Mouse (Mus musculus): ENCODE measurements around the gene Dnase1.

DNA sequence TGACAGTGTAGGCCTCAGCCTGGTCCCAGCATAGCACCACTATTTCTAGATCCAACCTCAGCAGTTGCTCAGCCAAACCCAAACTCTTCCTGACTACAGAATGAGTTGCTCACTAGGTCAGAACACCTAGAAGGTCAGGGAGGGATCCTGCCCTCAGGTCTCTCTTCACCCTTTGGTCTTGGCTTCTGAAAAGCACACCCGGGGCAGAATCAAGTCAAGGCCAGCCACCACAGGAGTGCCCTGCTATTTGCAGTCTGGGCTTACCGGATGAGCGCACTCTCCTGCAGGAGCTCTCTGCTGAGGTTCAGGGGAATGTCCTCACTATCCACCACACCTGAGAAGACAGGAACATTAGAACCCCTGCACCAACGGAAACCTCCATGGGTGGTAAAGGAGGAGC lies 15.9 kb downstream of the Dnase1 start:
- TF ChIP-seq CTCF (IDR thresholded peaks at IDR 0.05; ENCODE audit: borderline replicate concordance, control insufficient read depth, extremely low read depth, insufficient read depth, low read length, poor library complexity), result no peak
- no peak for TF ChIP-seq POLR2A (IDR thresholded peaks at IDR 0.05; ENCODE audit: control insufficient read depth, extremely low read depth, insufficient read depth, low read length, poor library complexity)

Data from thymus, adult 2 months (tissue).